Mouse (Mus musculus) testis, adult 2 months (tissue): ENCODE results near the gene Casp7. TPM values are rescaled to one million over a fixed set of nuclear protein-coding genes. Genes with fewer than 3 reads are reported as not detected.

Experiments used
- H3K27ac ChIP-seq: fragments of 200-500 bp; 2 replicates; pipeline ENCODE4 v1.5.1; 2012; ENCODE audit warnings: low read depth, low read length; ENCODE audit not compliant: control insufficient read depth, insufficient read depth
- H3K27me3 ChIP-seq: fragments of 200-500 bp; 2 replicates; pipeline ENCODE4 v1.6.1; 2012; ENCODE audit warnings: mild to moderate bottlenecking, low read length, moderate library complexity; ENCODE audit not compliant: control insufficient read depth, insufficient read depth
- H3K36me3 ChIP-seq: fragments of 200-500 bp; 2 replicates; pipeline ENCODE4 v1.6.1; 2012; ENCODE audit warnings: mild to moderate bottlenecking, low read length; ENCODE audit not compliant: control insufficient read depth, insufficient read depth
- H3K4me1 ChIP-seq: fragments of 200-500 bp; 2 replicates; pipeline ENCODE4 v1.6.1; 2012; ENCODE audit warnings: low read length; ENCODE audit not compliant: control insufficient read depth, insufficient read depth
- H3K4me3 ChIP-seq: fragments of 200-500 bp; 2 replicates; pipeline ENCODE4 v1.5.1; 2012; ENCODE audit warnings: low read depth, mild to moderate bottlenecking, low read length, moderate library complexity, mixed read lengths; ENCODE audit not compliant: control insufficient read depth
- CTCF ChIP-seq: fragments of 200-500 bp; IDR thresholded peaks from 2 replicates; pipeline ENCODE4 v1.5.1; 2012; ENCODE audit warnings: low read depth, mild to moderate bottlenecking, inconsistent platforms, low read length, moderate library complexity; ENCODE audit not compliant: control insufficient read depth, insufficient read depth, insufficient replicate concordance
- POLR2A ChIP-seq: fragments of 200-500 bp; IDR thresholded peaks from 2 replicates; pipeline ENCODE4 v1.6.1; 2012; ENCODE audit warnings: low read depth, mild to moderate bottlenecking, inconsistent platforms, low read length, moderate library complexity; ENCODE audit not compliant: control insufficient read depth
- polyA plus RNA-seq: library from polyadenylated mRNA; depleted of rRNA; stranded (reverse); fragments of >200 nt; gene quantifications from 2 replicates; pipeline ENCODE4 v1.2.3, GENCODE M21; 2012

Gene Casp7
- polyA plus RNA-seq, 1 experiment, result 1.7 TPM

DNA sequence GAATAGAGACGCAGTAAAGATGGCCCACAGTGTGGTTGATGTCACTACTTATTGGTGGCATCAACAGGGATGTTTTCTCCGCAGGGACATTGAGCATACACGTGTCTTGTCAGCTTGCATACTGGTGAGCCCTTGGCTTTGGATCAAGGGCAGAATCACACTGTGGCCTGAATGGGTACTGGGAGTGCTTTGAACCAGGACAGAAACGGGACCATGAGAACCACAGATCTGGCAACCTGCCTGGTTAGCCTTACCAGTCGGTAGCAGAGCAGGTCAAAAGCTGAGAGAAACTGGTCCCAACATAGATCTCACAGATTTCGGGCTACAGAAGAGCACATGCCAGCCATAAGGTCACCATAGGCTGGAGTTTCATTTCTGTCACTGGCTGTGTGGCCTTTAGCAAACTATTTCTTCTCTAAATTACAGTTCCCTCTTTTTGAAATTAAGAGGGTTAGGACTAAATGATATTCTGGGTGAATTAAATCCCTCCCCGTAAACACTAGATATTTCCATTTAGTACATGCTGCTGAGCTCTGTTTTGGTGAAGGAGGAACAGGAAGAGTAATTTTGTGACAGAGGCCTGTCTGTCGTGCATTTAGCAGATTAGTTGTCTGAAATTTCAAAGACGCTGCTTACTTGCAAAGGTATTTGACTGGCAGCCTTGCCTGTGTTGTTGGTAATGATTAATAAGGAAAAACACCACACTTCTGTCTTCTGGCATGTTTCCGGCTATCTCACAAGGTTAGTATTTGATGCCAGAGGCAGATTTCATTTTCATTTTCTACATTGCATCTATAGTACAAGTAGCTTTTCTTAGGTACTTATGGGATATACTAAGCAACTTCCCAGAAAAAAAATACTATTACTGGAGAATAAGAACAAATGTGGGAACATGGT is 62.5 kb downstream of the Casp7 start:
- H3K27me3 ChIP-seq, result no peaks in the 10 kb centered on the region
- H3K27ac ChIP-seq, result no peak overlapping the region
- H3K4me3 ChIP-seq, result no peak overlapping the region
- no peaks in the 10 kb centered on the region for H3K36me3 ChIP-seq
- TF ChIP-seq POLR2A (no peak), CTCF (no peak)
- no peaks in the 10 kb centered on the region; the same call in 1 of the 2 replicates for H3K4me1 ChIP-seq

DNA sequence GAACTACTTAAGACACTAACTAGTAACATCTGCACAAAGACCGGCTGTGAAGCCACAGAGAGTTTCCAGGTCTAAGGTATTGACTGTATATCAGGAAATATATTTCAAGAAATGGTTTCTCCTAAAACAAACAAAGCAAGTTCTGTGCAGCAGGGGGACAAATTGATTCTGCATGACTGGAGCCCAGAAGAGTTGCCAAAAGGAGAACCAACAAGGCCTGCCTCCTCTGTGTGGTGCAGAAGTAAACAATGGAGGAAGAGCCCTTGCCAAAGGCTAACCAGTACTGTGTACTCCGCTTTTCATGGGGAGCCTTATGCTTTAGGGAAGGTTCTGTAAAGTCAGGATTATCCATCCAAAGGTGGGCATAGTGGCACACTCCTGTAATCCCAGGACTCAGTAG is 63.3 kb downstream of the Casp7 start:
- Histone ChIP-seq H3K27ac (no peak overlapping the region), H3K4me3 (no peak overlapping the region), H3K27me3 (no peaks in the 10 kb centered on the region), H3K4me1 (no peaks in the 10 kb centered on the region; the same call in 1 of the 2 replicates), H3K36me3 (no peaks in the 10 kb centered on the region)
- TF ChIP-seq CTCF (no peak), POLR2A (no peak)

- Histone ChIP-seq H3K27me3 (no peaks in the 10 kb centered on the region), H3K4me3 (no peak within 1 kb of the TSS), H3K4me1 (no peaks in the 10 kb centered on the region; the same call in 1 of the 2 replicates), H3K36me3 (no peaks in the 10 kb centered on the region), H3K27ac (no peak within 1 kb of the TSS)
- TF ChIP-seq POLR2A, result no peak
- TF ChIP-seq CTCF, result no peak
Measured at GRCm38 (mm10) chr19:56461522-56462101, 64.7 kb downstream of the Casp7 start, which contains the start of gene Plekhs1. Plekhs1 (plus strand) TSS chr19:56461640.

DNA sequence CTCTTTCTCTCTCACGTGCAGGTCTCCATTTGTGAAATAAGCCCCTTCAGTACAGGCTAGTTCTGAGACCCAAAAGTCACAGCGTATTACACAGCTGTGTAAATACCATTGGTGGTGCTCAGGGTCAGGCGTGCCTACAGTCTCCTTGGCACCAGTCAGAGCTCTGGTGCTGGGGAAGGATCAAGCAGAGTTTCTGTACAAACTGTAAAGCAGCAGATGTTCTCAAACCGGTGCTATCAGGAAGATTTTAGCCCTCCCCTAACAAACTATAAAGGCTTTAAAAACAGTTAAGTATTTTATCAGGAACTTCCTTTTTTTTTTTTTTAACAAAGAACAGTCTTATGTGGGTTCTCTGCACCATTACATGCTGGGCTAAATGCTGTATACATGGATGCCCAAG is 65.9 kb downstream of the Casp7 start:
- H3K27ac ChIP-seq, result no peak overlapping the region
- H3K36me3 ChIP-seq, result no peaks in the 10 kb centered on the region
- no peaks in the 10 kb centered on the region; the same call in 1 of the 2 replicates for H3K4me1 ChIP-seq
- TF ChIP-seq POLR2A (no peak), CTCF (no peak)
- H3K27me3 ChIP-seq, result no peaks in the 10 kb centered on the region
- no peak overlapping the region for H3K4me3 ChIP-seq

- TF ChIP-seq CTCF (no peak), POLR2A (no peak)
- no peaks in the 10 kb centered on the region for H3K27me3 ChIP-seq
- H3K4me3 ChIP-seq, result no peak overlapping the region
- H3K36me3 ChIP-seq, result no peaks in the 10 kb centered on the region
- no peak overlapping the region for H3K27ac ChIP-seq
- H3K4me1 ChIP-seq, result no peaks in the 10 kb centered on the region; the same call in 1 of the 2 replicates
Measured at GRCm38 (mm10) chr19:56466486-56466885, 69.6 kb downstream of the Casp7 start.

DNA sequence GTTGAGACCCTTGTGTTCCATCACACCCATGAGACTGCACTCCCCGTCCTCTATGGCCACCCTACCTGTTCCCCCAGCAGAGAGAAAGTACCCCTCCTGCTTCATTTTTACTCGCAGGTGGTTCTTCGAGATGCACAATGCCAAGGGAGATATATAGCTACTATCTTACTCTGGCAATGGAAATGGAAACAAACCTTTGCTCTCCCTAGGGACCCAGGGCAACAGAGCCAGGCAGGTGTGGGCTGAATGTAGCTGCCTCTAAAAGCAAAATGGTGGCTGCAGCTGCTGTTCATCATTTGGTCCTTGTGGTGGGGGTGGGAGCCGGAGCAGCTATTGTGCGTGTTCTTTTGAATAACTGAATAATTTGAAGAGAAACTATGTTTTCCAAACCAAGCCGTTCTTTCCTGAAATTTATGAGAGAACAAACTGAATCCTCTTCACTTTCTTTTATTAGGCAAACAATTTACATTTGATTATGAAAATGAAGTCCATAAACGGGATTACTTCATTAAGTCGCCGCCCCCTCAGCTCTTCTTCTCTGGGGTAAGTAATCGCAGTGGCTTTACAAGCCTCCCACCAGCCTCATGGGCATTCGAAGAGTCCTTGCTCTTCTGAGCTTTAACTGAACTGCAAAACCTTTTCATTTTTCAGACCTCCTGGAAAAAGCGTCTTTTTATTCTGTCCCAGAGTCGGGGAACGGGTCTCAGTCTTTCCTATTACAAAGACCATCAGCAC is 73.5 kb downstream of the Casp7 start:
- no peak for TF ChIP-seq CTCF
- no peak for TF ChIP-seq POLR2A
- Histone ChIP-seq H3K27me3 (no peaks in the 10 kb centered on the region), H3K27ac (no peak overlapping the region), H3K4me1 (peaks cover 8% of the 10 kb centered on the region), H3K4me3 (no peak overlapping the region), H3K36me3 (no peaks in the 10 kb centered on the region)

DNA sequence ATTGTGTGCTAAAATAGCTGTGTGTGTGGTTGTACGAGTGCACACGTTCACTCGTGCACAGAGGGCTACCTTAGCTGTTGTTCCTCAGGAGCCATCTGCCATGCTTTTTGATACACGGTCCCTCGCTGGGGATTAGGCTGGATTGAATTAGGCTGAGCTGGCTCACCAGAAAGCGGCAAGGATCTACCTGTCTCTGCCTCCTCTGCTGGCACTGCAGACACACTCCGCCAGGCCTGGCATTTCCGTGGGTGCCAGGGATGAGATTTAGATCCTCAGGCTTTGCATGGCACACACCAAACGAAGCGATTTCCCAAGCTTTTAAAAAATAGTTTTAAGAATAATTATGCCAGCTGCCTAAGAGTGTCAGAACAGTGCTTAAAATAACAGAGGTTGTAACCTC is 75.0 kb downstream of the Casp7 start:
- H3K27ac ChIP-seq, result no peak overlapping the region
- no peaks in the 10 kb centered on the region for H3K36me3 ChIP-seq
- no peak overlapping the region for H3K4me3 ChIP-seq
- H3K27me3 ChIP-seq, result no peaks in the 10 kb centered on the region
- peaks cover 8% of the 10 kb centered on the region for H3K4me1 ChIP-seq
- TF ChIP-seq POLR2A (no peak), CTCF (no peak)
